Mouse (Mus musculus) neural tube, embryonic 13.5 days (tissue): ENCODE results near the gene Sprtn. TPM values are rescaled to one million over a fixed set of nuclear protein-coding genes. Genes with fewer than 3 reads are reported as not detected.

Experiments used
- ATAC-seq: fragments of 200-750 bp; cut with Nextera tagmentation; 2 replicates; pipeline ENCODE4 v1.8.0; 2017; ENCODE audit warnings: low read depth, mild to moderate bottlenecking, moderate TSS enrichment, moderate library complexity
- H3K27ac ChIP-seq: fragments of 300-500 bp; sonication (generic); replicated peaks from 2 replicates; pipeline ENCODE4 v1.5.1; 2015; ENCODE audit warnings: moderate library complexity, mild to moderate bottlenecking, inconsistent platforms
- H3K27me3 ChIP-seq: fragments of 300-500 bp; sonication (generic); 2 replicates; pipeline ENCODE4 v1.6.1; 2015; ENCODE audit warnings: mild to moderate bottlenecking, inconsistent platforms
- H3K36me3 ChIP-seq: fragments of 300-500 bp; sonication (generic); 2 replicates; pipeline ENCODE4 v1.6.1; 2015; ENCODE audit warnings: mild to moderate bottlenecking, inconsistent platforms
- H3K4me1 ChIP-seq: fragments of 300-500 bp; sonication (generic); replicated peaks from 2 replicates; pipeline ENCODE4 v1.6.1; 2015; ENCODE audit warnings: inconsistent platforms
- H3K4me2 ChIP-seq: fragments of 300-500 bp; sonication (generic); 2 replicates; pipeline ENCODE4 v1.6.1; 2015; ENCODE audit warnings: inconsistent platforms, mild to moderate bottlenecking, moderate library complexity
- H3K4me3 ChIP-seq: fragments of 300-500 bp; sonication (generic); 2 replicates; pipeline ENCODE4 v1.5.1; 2015; ENCODE audit warnings: mild to moderate bottlenecking, inconsistent platforms
- H3K9ac ChIP-seq: fragments of 300-500 bp; sonication (generic); 2 replicates; pipeline ENCODE4 v1.6.1; 2015; ENCODE audit warnings: moderate library complexity, mild to moderate bottlenecking, inconsistent platforms
- H3K9me3 ChIP-seq: fragments of 300-500 bp; sonication (generic); 2 replicates; pipeline ENCODE4 v1.6.1; 2016; ENCODE audit warnings: inconsistent platforms
- WGBS: fragments of 180-500 bp; shearing (Covaris S2); methylation state at CpG from one replicate; pipeline ENCODE4 v1.1.7; 2015; 5-methylcytosine and 5-hydroxymethylcytosine counted together
- polyA plus RNA-seq: library from polyadenylated mRNA; unstranded; fragments of >200 nt; fragmentation: Nextera tagmentation; extraction: Ambion mirVana; gene quantifications from 2 replicates; pipeline ENCODE4 v1.2.1, GENCODE M21; 2015

The Sprtn gene
- polyA plus RNA-seq, 1 experiment from 2014 or later: 8.5 TPM

- Histone ChIP-seq H3K36me3 (peaks cover 4% of the 10 kb centered on the region; the same call in 1 of the 2 replicates), H3K4me2 (no peak overlapping the region), H3K27ac (no peak overlapping the region), H3K9me3 (no peaks in the 10 kb centered on the region), H3K4me3 (no peak overlapping the region), H3K4me1 (0 out of 2 replicates have a peak, but pooled peaks cover 3% of the 10 kb centered on the region), H3K9ac (no peak overlapping the region), H3K27me3 (no peaks in the 10 kb centered on the region)
- 94% methylated on average over 13 of the region's 13 CpGs for WGBS
- no peak for ATAC-seq
Measured at GRCm38 (mm10) chr8:124930086-124930485, 32.4 kb downstream of the Sprtn start.

GRCm38 (mm10) chr8:124930649-124931048 is 33.0 kb downstream of the Sprtn start:
- no peak overlapping the region for H3K4me2 ChIP-seq
- no peaks in the 10 kb centered on the region for H3K9me3 ChIP-seq
- no peak overlapping the region for H3K9ac ChIP-seq
- H3K27me3 ChIP-seq: no peaks in the 10 kb centered on the region
- H3K36me3 ChIP-seq: peaks cover 4% of the 10 kb centered on the region; the same call in 1 of the 2 replicates
- no peak overlapping the region for H3K4me3 ChIP-seq
- ATAC-seq: no peak
- H3K4me1 ChIP-seq: no peaks in the 10 kb centered on the region
- H3K27ac ChIP-seq: no peak overlapping the region
- WGBS: 85% methylated on average over 4 of the region's 4 CpGs

GRCm38 (mm10) chr8:124932435-124932834 is 34.7 kb downstream of the Sprtn start:
- Histone ChIP-seq H3K4me3 (no peak overlapping the region), H3K9ac (no peak overlapping the region), H3K36me3 (peaks cover 2% of the 10 kb centered on the region; the same call in 1 of the 2 replicates), H3K4me2 (no peak overlapping the region), H3K9me3 (no peaks in the 10 kb centered on the region), H3K27me3 (no peaks in the 10 kb centered on the region), H3K27ac (no peak overlapping the region), H3K4me1 (no peaks in the 10 kb centered on the region)
- WGBS: 92% methylated on average over 3 of the region's 3 CpGs
- no peak for ATAC-seq

- Histone ChIP-seq H3K4me1 (no peaks in the 10 kb centered on the region), H3K27me3 (no peaks in the 10 kb centered on the region), H3K4me3 (no peak overlapping the region), H3K36me3 (peaks cover 19% of the 10 kb centered on the region), H3K4me2 (no peak overlapping the region), H3K9ac (no peak overlapping the region), H3K27ac (no peak overlapping the region), H3K9me3 (no peaks in the 10 kb centered on the region)
- 91% methylated on average over 5 of the region's 5 CpGs for WGBS
- no peak for ATAC-seq
Measured at GRCm38 (mm10) chr8:124935116-124935515, 37.4 kb downstream of the Sprtn start.

- Histone ChIP-seq H3K36me3 (peaks cover 29% of the 10 kb centered on the region), H3K4me2 (no peak overlapping the region), H3K9me3 (no peaks in the 10 kb centered on the region), H3K4me3 (no peak overlapping the region), H3K27ac (no peak overlapping the region), H3K27me3 (no peaks in the 10 kb centered on the region), H3K4me1 (no peaks in the 10 kb centered on the region), H3K9ac (no peak overlapping the region)
- ATAC-seq: no peak
- WGBS: 95% methylated on average over 10 of the region's 10 CpGs
Measured at GRCm38 (mm10) chr8:124936699-124937098, 39.0 kb downstream of the Sprtn start.

- no peak overlapping the region for H3K9ac ChIP-seq
- WGBS: 92% methylated on average over 4 of the region's 4 CpGs
- no peak for ATAC-seq
- no peaks in the 10 kb centered on the region for H3K27me3 ChIP-seq
- H3K27ac ChIP-seq: no peak overlapping the region
- no peak overlapping the region for H3K4me3 ChIP-seq
- H3K4me2 ChIP-seq: no peak overlapping the region
- H3K36me3 ChIP-seq: peaks cover 31% of the 10 kb centered on the region
- no peaks in the 10 kb centered on the region for H3K9me3 ChIP-seq
- 0 out of 2 replicates have a peak, but pooled peaks cover under 1% of the 10 kb centered on the region for H3K4me1 ChIP-seq
Measured at GRCm38 (mm10) chr8:124937293-124937692, 39.6 kb downstream of the Sprtn start.

- ATAC-seq: no peak
- H3K27ac ChIP-seq: no peak overlapping the region
- 89% methylated on average over 6 of the region's 6 CpGs for WGBS
Measured at GRCm38 (mm10) chr8:124943801-124944200, 46.1 kb downstream of the Sprtn start.

GRCm38 (mm10) chr8:124944406-124944805 is 46.7 kb downstream of the Sprtn start:
- ATAC-seq: no peak
- H3K4me1 ChIP-seq: peaks cover 46% of the 10 kb centered on the region
- no peak overlapping the region for H3K4me3 ChIP-seq
- 0 out of 2 replicates have a peak overlapping the region, but pooled peaks have one; percentile 90 for H3K4me2 ChIP-seq
- no peak overlapping the region for H3K27ac ChIP-seq
- no peaks in the 10 kb centered on the region for H3K27me3 ChIP-seq
- no peak overlapping the region for H3K9ac ChIP-seq
- no peaks in the 10 kb centered on the region for H3K9me3 ChIP-seq
- 56% methylated on average over 7 of the region's 7 CpGs for WGBS
- peaks cover 16% of the 10 kb centered on the region for H3K36me3 ChIP-seq

More at GRCm38 (mm10) chr8:124943801-124944200, 46.1 kb downstream of the Sprtn start:
- Histone ChIP-seq H3K4me3 (no peak overlapping the region), H3K9me3 (no peaks in the 10 kb centered on the region), H3K4me1 (peaks cover 46% of the 10 kb centered on the region), H3K4me2 (peak overlapping the region; percentile 1; the same call in 1 of the 2 replicates), H3K27me3 (no peaks in the 10 kb centered on the region), H3K36me3 (peaks cover 22% of the 10 kb centered on the region), H3K9ac (no peak overlapping the region; the same call in 1 of the 2 replicates)

- Histone ChIP-seq H3K4me3 (peak overlapping the region; percentile 97), H3K36me3 (no peaks in the 10 kb centered on the region), H3K9ac (peak overlapping the region; percentile 98), H3K4me2 (peak overlapping the region; percentile 90), H3K9me3 (no peaks in the 10 kb centered on the region), H3K27me3 (no peaks in the 10 kb centered on the region), H3K4me1 (peaks cover 60% of the 10 kb centered on the region), H3K27ac (peak overlapping the region; percentile 99)
- peak; percentile 44 for ATAC-seq
- under 1% methylated on average over 67 of the region's 67 CpGs for WGBS
Measured at GRCm38 (mm10) chr8:124947865-124948732, 50.4 kb downstream of the Sprtn start.

GRCm38 (mm10) chr8:124948733-124949111 is 51.0 kb downstream of the Sprtn start:
- peak overlapping the region; percentile 97 for H3K4me3 ChIP-seq
- H3K36me3 ChIP-seq: no peaks in the 10 kb centered on the region
- peaks cover 54% of the 10 kb centered on the region for H3K4me1 ChIP-seq
- peak; percentile 46 for ATAC-seq
- H3K27ac ChIP-seq: peak overlapping the region; percentile 99
- H3K9ac ChIP-seq: peak overlapping the region; percentile 98
- no peaks in the 10 kb centered on the region for H3K27me3 ChIP-seq
- H3K4me2 ChIP-seq: peak overlapping the region; percentile 90
- under 1% methylated on average over 48 of the region's 62 CpGs for WGBS
- H3K9me3 ChIP-seq: no peaks in the 10 kb centered on the region

GRCm38 (mm10) chr8:124949209-124950068 is 51.8 kb downstream of the Sprtn start, which contains the start of gene Egln1:
Gene Egln1 (minus strand): TSS chr8:124949324.
- Histone ChIP-seq H3K9me3 (no peaks in the 10 kb centered on the region), H3K36me3 (no peaks in the 10 kb centered on the region), H3K4me2 (peak within 1 kb of the TSS; percentile 90), H3K4me3 (peak within 1 kb of the TSS; percentile 97), H3K27me3 (no peaks in the 10 kb centered on the region), H3K27ac (peak within 1 kb of the TSS; percentile 99), H3K4me1 (peaks cover 47% of the 10 kb centered on the region), H3K9ac (peak within 1 kb of the TSS; percentile 98)
- ATAC-seq: peak; percentile 81
- WGBS: under 1% methylated on average over 35 of the region's 98 CpGs

- Histone ChIP-seq H3K27ac (peak overlapping the region; percentile 99), H3K4me3 (peak overlapping the region; percentile 97), H3K4me2 (peak overlapping the region; percentile 90), H3K4me1 (peaks cover 41% of the 10 kb centered on the region), H3K27me3 (no peaks in the 10 kb centered on the region), H3K9me3 (no peaks in the 10 kb centered on the region), H3K36me3 (no peaks in the 10 kb centered on the region), H3K9ac (peak overlapping the region; percentile 98)
- peak; percentile 15; the same call in 1 of the 2 replicates for ATAC-seq
- WGBS: 29% methylated on average over 10 of the region's 10 CpGs
Measured at GRCm38 (mm10) chr8:124950069-124950456, 52.4 kb downstream of the Sprtn start.
